Mouse (Mus musculus) heart, postnatal 25 days (tissue): ENCODE results near the gene Ldlrad3. TPM values are rescaled to one million over a fixed set of nuclear protein-coding genes. Genes with fewer than 3 reads are reported as not detected.

Source experiments
- DNase-seq: peaks from one replicate; pipeline ENCODE4 v3.0.0; 2022; ENCODE audit warnings: low spot score
- intact Hi-C: fragments of 180-260 bp; cut with DNase I; formaldehyde crosslinking; loops from one replicate; pipeline ENCODE4 v1.15.1; 2025
- total RNA-seq, 2 experiments: library from RNA; stranded (reverse); gene quantifications; 2 replicates each; pipeline ENCODE4 v1.2.3; 2021

The Ldlrad3 gene
- total RNA-seq, 2 experiments from 2014 or later, result 3.8 to 4.5 TPM

GRCm38 (mm10) chr2:101933301-101933700 is 252.9 kb downstream of the Ldlrad3 start:
- no peak for DNase-seq
- intact Hi-C loops, result no loop called here

DNA sequence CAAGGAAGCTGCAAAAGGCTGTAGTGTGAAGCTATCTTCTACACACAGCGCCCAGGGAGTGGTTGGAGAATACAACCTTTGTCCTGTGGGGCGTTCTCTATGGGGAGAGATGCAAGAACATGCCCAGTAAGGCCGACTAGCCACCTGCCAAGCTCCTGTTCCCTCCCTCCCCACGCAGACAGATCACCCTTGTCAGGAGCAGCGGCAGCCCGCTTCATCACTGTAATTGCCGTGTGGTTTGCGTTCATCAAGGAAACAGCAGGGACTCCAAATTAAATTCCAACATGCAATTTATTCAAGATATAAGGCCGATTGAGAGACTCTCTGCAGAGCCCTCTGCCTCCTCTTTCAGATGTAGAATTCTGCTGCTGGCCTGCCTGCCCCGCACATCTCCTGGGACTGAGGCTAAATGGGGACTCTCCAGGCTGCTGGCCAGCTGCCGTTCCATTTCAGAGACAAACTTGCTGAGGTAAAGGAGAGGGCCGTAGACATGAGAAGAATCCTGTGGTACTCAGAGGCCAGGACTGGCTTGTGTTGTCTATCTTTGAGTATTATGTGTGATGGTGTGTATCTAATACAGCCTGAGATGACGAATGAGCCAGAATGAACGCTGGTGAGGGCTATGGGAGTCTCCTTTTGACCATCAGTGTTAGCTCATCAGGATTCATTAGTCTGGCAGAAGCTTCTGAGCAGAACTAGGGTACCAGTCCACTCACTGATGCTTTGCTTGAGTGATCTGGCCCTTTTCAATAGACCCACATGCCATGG is 253.8 kb downstream of the Ldlrad3 start:
- intact Hi-C loops, result no loop called here
- no peak for DNase-seq

DNA sequence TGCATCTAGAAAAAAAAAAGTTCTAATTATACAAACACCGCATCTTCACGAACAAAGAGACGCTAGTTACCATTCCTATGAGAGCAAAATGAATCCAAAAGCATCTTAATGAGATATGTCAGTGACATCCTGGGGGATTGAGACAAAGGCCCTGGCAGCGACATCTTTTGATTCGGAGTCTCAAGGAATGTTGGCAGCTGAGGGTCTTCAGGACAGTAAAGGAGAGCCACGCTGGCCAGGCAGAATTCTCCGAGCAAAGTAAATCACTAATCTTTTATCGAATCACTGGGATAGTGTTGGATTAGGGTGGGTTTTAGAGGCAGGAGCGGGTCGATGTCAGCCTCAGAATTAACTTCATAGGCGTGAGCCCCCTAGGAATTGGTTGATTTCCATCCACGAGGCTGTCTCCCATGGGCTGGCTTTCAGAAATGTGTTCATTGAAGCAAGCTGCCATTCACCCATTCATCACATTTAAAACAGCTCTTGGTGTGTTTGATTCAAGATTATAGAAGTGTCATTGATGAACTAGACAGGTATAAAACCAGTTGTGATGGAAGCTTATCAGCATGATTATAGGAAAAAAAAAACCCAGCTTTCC is 260.5 kb downstream of the Ldlrad3 start:
- DNase-seq, result no peak
- intact Hi-C loops, result no loop called here

- no peak for DNase-seq
- intact Hi-C loops, result no loop called here
Measured at GRCm38 (mm10) chr2:101925183-101925582, 261.0 kb downstream of the Ldlrad3 start.

DNA sequence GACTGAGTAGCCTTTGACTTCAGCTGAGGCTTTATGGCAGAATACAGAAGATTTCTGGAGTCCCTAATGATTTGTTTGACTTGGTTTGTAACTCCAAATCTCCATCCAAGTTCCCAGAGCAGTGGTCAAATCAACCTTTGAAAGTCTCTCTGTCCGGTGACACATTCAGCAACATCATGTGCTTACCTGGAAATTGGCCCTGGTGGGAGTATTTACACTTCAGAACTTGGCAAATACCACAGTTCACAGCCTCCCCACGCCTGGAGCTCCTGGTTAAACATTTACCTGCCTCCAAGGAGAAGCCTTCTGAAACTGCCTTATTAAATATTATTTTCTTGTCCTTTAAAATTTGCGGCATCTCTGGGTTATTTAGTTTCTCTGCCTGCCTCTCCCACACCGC is 263.0 kb downstream of the Ldlrad3 start:
- intact Hi-C loops, result no loop called here
- no peak for DNase-seq

- intact Hi-C loops, result no loop called here
- no peak for DNase-seq
Measured at GRCm38 (mm10) chr2:101922302-101922701, 263.9 kb downstream of the Ldlrad3 start.

DNA sequence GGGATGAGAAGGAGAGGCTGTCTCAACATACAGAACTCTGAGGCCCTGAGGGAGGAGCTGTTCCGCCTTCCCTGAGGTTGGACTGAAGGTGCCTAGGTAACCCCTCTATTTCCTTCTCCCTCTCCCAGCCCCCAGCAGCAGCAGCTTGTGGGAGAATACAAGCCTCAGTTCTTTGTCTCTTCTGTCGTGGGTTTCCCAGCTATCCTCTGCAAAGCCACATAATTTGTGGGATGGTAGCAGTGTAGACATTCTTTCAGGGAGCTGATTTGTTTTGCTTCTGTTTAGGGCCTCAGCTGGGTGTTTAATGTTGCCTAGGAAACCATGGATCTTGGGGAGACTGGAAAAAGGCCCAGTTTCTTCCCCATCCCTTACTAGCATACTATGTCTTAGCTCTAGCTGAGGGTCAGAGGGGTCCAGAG is 266.0 kb downstream of the Ldlrad3 start:
- intact Hi-C loops, result no loop called here

GRCm38 (mm10) chr2:101918518-101918917 is 267.7 kb downstream of the Ldlrad3 start:
- intact Hi-C loops, result no loop called here
- DNase-seq, result no peak

More for the DNA sequence above, 266.0 kb downstream of the Ldlrad3 start:
- DNase-seq, result no peak

GRCm38 (mm10) chr2:101909326-101910080 is 276.7 kb downstream of the Ldlrad3 start:
- intact Hi-C loops, result loop anchor here (5.0 to 10.0 kb wide), 3 partner anchors 128 to 385 kb away; no protein-coding TSS in a partner anchor
- DNase-seq, result no peak

DNA sequence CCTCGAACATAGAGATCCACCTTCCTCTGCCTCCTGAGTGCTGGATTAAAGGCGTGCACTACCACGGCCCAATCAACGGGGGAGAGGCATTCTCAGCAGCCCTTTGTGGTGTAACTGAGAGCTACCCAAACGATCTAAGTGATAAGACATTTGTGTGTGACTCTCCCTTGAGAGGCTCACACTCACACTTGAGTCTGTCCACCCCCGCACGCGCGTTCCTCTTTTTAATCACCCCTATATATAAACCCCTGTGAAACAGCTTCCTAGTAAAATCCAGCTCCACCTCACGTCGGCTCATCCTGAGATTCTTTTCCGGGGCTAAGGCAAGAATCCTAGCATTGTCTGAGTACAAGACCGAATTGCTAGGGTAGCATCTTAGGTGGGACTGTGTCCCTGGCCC is 277.4 kb downstream of the Ldlrad3 start:
- no peak for DNase-seq
- intact Hi-C loops, result loop anchor here (5.0 to 10.0 kb wide), 3 partner anchors 129 to 386 kb away; no protein-coding TSS in a partner anchor

GRCm38 (mm10) chr2:101907386-101908022 is 278.7 kb downstream of the Ldlrad3 start:
- DNase-seq, result no peak
- intact Hi-C loops, result loop anchor here (5.0 to 10.0 kb wide), 3 partner anchors 130 to 387 kb away; no protein-coding TSS in a partner anchor

DNA sequence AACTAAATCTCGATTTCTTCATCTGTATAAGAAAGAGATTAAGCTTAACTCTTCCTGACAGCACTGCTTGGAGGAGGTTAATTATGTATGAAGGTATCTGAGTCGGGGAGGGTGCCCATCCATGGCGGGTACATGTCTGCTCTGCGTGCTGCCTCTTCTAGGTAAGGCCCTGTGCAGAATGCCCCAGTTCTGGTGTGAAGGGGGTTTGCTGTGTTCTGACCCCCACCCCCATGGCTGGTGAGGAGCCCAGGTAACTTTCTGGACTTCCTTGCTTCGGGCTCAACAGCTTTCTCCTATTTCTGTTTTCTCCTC is 279.9 kb downstream of the Ldlrad3 start:
- intact Hi-C loops, result loop anchor here (5.0 to 10.0 kb wide), 3 partner anchors 131 to 388 kb away; no protein-coding TSS in a partner anchor
- DNase-seq, result no peak

DNA sequence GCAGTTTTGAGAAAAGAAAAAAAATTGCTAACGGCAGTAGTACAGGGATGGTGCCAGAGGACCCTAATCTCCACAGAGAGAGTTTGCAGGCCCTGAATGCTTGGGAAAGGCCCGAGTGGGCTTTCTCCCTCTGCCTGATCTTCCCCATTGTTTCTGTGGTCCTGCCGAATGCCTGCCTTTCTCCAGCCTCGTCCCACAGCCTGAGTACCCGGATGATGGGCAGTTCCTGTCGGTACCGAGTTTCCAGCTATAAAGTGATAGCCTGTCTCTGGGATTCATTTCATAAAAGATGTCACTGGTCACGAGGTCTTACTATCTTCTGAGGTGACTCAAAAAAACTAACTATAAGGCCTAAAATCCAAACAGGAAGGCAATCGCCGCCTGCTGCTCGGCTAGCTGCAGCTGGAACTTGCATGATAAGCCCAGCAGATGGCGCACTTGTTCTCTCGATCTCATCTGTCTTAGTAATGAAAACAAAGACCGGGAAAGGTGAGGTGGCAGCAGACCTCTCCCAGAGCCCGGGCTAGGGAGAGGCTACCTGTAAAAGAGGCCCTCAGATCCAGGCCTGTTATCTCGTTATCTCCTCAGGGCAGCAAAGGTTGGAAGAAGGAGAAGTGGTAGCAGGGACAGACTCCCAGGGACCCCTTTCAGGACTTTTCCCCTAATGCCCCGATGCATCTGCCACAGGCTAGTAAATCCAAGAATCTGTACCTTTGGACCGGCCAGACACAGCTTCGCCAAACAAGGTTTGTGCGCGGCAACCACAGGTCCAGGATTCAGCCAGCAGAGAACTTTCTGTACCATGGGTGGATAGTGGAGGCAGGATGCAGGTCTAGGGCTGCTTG is 280.4 kb downstream of the Ldlrad3 start:
- intact Hi-C loops, result loop anchor here (1.0 to 10.0 kb wide), 4 partner anchors 132 to 548 kb away; no protein-coding TSS in a partner anchor
- peak; percentile 26 for DNase-seq

DNA sequence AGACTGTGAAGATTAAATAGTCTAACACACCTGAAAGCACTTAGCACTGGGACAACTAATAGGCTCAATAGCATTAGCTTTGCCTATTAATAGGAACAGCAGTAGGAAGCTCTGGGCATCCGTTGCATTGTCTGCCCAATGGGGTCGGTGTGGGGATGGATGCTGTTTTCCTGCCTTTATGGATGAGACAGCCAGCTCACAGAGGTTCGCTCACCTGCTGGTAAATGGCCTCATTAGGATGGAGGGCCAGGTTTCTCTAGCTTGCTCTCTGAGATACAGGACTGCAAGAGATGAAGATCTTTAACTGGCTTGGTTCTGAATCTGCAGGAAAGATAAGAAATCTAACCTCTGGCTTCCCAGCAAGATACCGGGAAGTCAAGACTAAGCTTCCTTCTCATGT is 284.0 kb downstream of the Ldlrad3 start:
- DNase-seq, result no peak
- intact Hi-C loops, result loop anchor here (10.0 kb wide), 1 partner anchor 393 kb away; no protein-coding TSS in a partner anchor

Other genes starting within 250 kb of the Ldlrad3 start
- gene Trim44, start 221.4 kb upstream of the Ldlrad3 start, total RNA-seq, result 10 to 100 TPM; 24.7 to 28.2 TPM